Mouse (Mus musculus) embryonic facial prominence, embryonic 12.5 days (tissue): Measurements from ENCODE around the gene Rnf169. TPM values are rescaled to one million over a fixed set of nuclear protein-coding genes. Genes with fewer than 3 reads are reported as not detected.

ENCODE experiments used
- ATAC-seq: fragments of 200-750 bp; cut with Nextera tagmentation; 2 replicates; pipeline ENCODE4 v1.8.0; 2017; ENCODE audit not compliant: insufficient number of reproducible peaks, insufficient read depth, low FRiP score, low TSS enrichment
- H3K27ac ChIP-seq: fragments of 300-500 bp; sonication (generic); 2 replicates; pipeline ENCODE4 v1.5.1; 2016; ENCODE audit warnings: mild to moderate bottlenecking
- H3K27me3 ChIP-seq: fragments of 300-500 bp; sonication (generic); 2 replicates; pipeline ENCODE4 v1.6.1; 2016; ENCODE audit warnings: mild to moderate bottlenecking, moderate library complexity
- H3K36me3 ChIP-seq: fragments of 300-500 bp; sonication (generic); 2 replicates; pipeline ENCODE4 v1.6.1; 2016; ENCODE audit warnings: mild to moderate bottlenecking
- H3K4me1 ChIP-seq: fragments of 300-500 bp; sonication (generic); 2 replicates; pipeline ENCODE4 v1.6.1; 2016
- H3K4me2 ChIP-seq: fragments of 300-500 bp; sonication (generic); replicated peaks from 2 replicates; pipeline ENCODE4 v1.6.1; 2016; ENCODE audit warnings: mild to moderate bottlenecking, moderate library complexity
- H3K4me3 ChIP-seq: fragments of 300-500 bp; sonication (generic); 2 replicates; pipeline ENCODE4 v1.5.1; 2016; ENCODE audit warnings: mild to moderate bottlenecking
- H3K9ac ChIP-seq: fragments of 300-500 bp; sonication (generic); 2 replicates; pipeline ENCODE4 v1.6.1; 2016; ENCODE audit warnings: mild to moderate bottlenecking, moderate library complexity
- H3K9me3 ChIP-seq: fragments of 300-500 bp; sonication (generic); 2 replicates; pipeline ENCODE4 v1.6.1; 2016; ENCODE audit warnings: mild to moderate bottlenecking, moderate library complexity
- WGBS: fragments of 180-500 bp; shearing (Covaris S2); methylation state at CpG from one replicate; pipeline ENCODE4 v1.1.7; 2016; 5-methylcytosine and 5-hydroxymethylcytosine counted together
- polyA plus RNA-seq: library from polyadenylated mRNA; unstranded; fragments of >200 nt; fragmentation: Nextera tagmentation; extraction: Ambion mirVana; gene quantifications from 2 replicates; pipeline ENCODE4 v1.2.1, GENCODE M21; 2016

The Rnf169 gene
- polyA plus RNA-seq, 1 experiment from 2014 or later = 8.1 TPM

DNA sequence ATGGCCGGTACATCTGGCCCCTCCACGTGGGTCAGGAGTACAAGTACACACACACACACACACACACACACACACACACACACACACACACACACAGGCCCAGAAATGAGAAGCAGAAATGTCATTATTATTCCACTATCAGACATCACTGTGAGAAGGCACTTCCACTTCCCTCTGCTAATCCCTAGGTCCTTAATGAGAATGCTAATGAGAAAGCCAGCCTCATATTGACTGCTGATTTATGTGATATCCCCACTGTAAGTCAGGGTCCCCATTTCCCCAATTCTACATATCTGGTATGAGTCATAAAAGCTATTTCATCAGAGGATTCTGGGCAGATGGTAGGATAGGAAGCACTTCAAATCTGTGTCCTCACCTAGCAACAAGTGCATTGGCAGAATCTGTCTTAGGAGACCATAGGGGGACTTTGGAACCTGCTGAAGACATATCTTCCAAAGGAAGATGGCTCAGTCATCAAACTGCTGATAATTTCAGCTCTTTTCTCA lies 93.0 kb downstream of the Rnf169 start:
- no peaks in the 10 kb centered on the region for H3K36me3 ChIP-seq
- no peaks in the 10 kb centered on the region for H3K9me3 ChIP-seq
- no peak overlapping the region for H3K4me2 ChIP-seq
- WGBS = 81% methylated on average over 2 of the region's 2 CpGs
- no peaks in the 10 kb centered on the region for H3K4me1 ChIP-seq
- no peaks in the 10 kb centered on the region for H3K27me3 ChIP-seq
- no peak overlapping the region for H3K9ac ChIP-seq
- ATAC-seq = no peak
- no peak overlapping the region for H3K27ac ChIP-seq
- no peak overlapping the region for H3K4me3 ChIP-seq

DNA sequence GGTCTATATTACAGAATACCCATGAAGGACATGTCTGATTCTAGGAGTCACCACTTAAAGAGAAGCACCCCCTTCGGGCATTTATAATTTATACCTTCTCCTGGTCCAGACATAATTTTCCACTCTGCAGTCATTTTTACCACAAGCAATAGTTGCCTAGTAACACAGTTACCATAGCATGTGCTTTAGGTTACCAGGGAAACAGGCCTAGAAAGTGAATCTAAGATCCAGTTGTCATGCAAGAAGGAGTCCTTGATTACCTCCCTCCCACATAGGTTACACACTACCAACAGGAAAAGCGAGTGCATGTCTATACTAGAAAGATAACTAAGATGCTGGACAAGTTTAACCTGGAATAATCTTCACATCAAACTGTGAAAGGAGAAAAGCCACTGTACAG lies 102.0 kb downstream of the Rnf169 start:
- H3K4me2 ChIP-seq = no peak overlapping the region
- H3K36me3 ChIP-seq = no peaks in the 10 kb centered on the region
- 74% methylated on average over 2 of the region's 2 CpGs for WGBS
- no peaks in the 10 kb centered on the region for H3K27me3 ChIP-seq
- no peak for ATAC-seq
- no peak overlapping the region for H3K27ac ChIP-seq
- H3K9ac ChIP-seq = no peak overlapping the region
- H3K4me1 ChIP-seq = no peaks in the 10 kb centered on the region
- no peak overlapping the region for H3K4me3 ChIP-seq
- no peaks in the 10 kb centered on the region for H3K9me3 ChIP-seq

DNA sequence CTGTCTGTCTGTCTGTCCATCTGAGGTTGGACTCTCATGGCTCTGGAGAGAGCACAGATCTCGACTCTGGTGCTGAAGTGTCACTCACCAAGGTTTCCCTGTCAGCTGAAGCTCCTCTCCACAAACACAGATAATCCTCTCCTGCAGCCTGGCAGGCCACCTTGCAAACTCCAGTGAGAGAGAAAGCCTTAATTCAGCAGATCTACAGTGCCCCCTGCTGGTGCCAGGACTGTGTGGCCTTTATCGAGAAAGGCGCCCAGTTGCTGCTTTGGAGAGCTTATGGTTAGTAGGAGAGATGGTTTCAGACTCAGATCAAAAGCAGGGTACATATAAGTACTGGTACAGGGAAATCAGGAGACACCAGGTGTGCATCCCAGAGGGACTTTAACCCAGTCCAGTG lies 103.9 kb downstream of the Rnf169 start:
- Histone ChIP-seq H3K27me3 (no peaks in the 10 kb centered on the region), H3K4me2 (no peak overlapping the region), H3K4me1 (no peaks in the 10 kb centered on the region), H3K9me3 (no peaks in the 10 kb centered on the region), H3K27ac (no peak overlapping the region), H3K4me3 (no peak overlapping the region), H3K36me3 (no peaks in the 10 kb centered on the region), H3K9ac (0 out of 2 replicates have a peak overlapping the region, but pooled peaks have one; percentile 11)
- 0% methylated on average over 3 of the region's 3 CpGs for WGBS
- ATAC-seq = no peak

DNA sequence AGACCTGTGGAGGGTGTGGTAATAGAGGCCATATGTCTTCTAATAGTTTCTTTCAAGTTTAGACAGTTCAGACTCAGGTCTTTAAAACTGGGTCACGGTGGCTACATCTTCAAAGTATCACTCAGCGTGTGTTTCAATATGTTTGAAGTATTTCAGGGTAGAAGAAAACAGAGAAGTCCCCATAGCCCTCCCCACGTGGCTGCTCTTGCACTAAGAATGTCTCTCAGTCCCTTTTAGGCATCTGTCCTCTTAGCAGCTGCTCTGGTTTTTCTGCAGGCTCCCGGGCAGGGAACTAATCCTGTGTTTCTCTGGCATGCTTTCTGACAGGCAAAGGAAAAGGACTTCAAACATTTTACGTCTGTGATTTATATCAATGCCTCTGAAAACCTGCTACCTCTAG lies 104.4 kb downstream of the Rnf169 start:
- no peaks in the 10 kb centered on the region for H3K27me3 ChIP-seq
- H3K4me1 ChIP-seq = no peaks in the 10 kb centered on the region
- 37% methylated on average over 5 of the region's 5 CpGs for WGBS
- no peak overlapping the region for H3K4me2 ChIP-seq
- no peaks in the 10 kb centered on the region for H3K36me3 ChIP-seq
- no peak overlapping the region for H3K4me3 ChIP-seq
- no peaks in the 10 kb centered on the region for H3K9me3 ChIP-seq
- no peak for ATAC-seq
- H3K9ac ChIP-seq = no peak overlapping the region
- no peak overlapping the region for H3K27ac ChIP-seq

DNA sequence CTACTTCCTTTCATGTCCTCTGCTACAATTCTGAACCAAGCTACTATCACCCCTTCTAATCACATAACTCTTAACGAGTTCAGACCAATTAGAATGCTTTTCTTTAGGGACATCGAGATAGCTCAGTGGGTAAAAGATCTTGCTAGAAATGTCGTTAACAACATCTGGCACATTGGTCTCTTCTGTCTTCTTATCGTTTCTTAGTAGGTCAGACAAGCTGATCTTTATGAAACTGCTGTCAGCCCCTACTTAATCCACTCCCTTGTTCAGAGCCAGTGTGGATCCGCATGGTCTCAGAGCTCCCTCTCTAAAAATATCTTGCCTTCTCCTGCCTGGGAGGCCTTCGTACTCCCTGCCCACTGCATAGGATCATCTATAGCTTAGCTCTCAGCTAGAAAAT lies 106.3 kb downstream of the Rnf169 start:
- Histone ChIP-seq H3K4me1 (no peaks in the 10 kb centered on the region), H3K27me3 (no peaks in the 10 kb centered on the region), H3K4me3 (no peak overlapping the region), H3K9ac (no peak overlapping the region), H3K9me3 (no peaks in the 10 kb centered on the region), H3K36me3 (no peaks in the 10 kb centered on the region), H3K4me2 (no peak overlapping the region), H3K27ac (no peak overlapping the region)
- no peak for ATAC-seq
- 81% methylated on average over 6 of the region's 6 CpGs for WGBS

Other genes with a start within 250 kb of the Rnf169 start
- gene Olfr521, start 216.9 kb downstream of the Rnf169 start, polyA plus RNA-seq = not detected in 2 replicates
- 2.3 and 2.6 TPM in 2 replicates for gene Neu3, start 152.0 kb downstream of the Rnf169 start, polyA plus RNA-seq
- gene Xrra1, start 121.3 kb downstream of the Rnf169 start, polyA plus RNA-seq = 0.20 and 0.43 TPM in 2 replicates
- 334 and 345 TPM in 2 replicates for gene Spcs2, start 117.0 kb downstream of the Rnf169 start, polyA plus RNA-seq
- 1.2 and 1.7 TPM in 2 replicates for gene Chrdl2, start 25.7 kb upstream of the Rnf169 start, polyA plus RNA-seq
- gene Pold3, start 141.1 kb upstream of the Rnf169 start, polyA plus RNA-seq = 81.6 and 82.9 TPM in 2 replicates
- 26.8 and 29.7 TPM in 2 replicates for gene Lipt2, start 178.8 kb upstream of the Rnf169 start, polyA plus RNA-seq
- 11.4 and 13.3 TPM in 2 replicates for gene Kcne3, start 196.1 kb upstream of the Rnf169 start, polyA plus RNA-seq
- gene Pgm2l1, start 246.9 kb upstream of the Rnf169 start, polyA plus RNA-seq = 5.0 and 6.8 TPM in 2 replicates